Mouse (Mus musculus): Measurements from ENCODE around the gene Ascl2.

Gene Ascl2

GRCm38 (mm10) chr7:143004727-143005343 lies 35.8 kb upstream of the Ascl2 start, which contains the start of gene Tspan32:
Gene Tspan32 (plus strand): TSS chr7:143005046.
- DNase-seq (ENCODE audit: extremely low read depth, insufficient read length, low spot score), result no peak

GRCm38 (mm10) chr7:143002679-143003078 lies 33.6 kb upstream of the Ascl2 start:
- DNase-seq (ENCODE audit: extremely low read depth, insufficient read length, low spot score), result no peak

- DNase-seq (ENCODE audit: extremely low read depth, insufficient read length, low spot score), result no peak
Observed at GRCm38 (mm10) chr7:142997403-142998150, 28.5 kb upstream of the Ascl2 start.

- DNase-seq (ENCODE audit: extremely low read depth, insufficient read length, low spot score), result no peak
Observed at GRCm38 (mm10) chr7:142996998-142997397, 27.9 kb upstream of the Ascl2 start.

DNA sequence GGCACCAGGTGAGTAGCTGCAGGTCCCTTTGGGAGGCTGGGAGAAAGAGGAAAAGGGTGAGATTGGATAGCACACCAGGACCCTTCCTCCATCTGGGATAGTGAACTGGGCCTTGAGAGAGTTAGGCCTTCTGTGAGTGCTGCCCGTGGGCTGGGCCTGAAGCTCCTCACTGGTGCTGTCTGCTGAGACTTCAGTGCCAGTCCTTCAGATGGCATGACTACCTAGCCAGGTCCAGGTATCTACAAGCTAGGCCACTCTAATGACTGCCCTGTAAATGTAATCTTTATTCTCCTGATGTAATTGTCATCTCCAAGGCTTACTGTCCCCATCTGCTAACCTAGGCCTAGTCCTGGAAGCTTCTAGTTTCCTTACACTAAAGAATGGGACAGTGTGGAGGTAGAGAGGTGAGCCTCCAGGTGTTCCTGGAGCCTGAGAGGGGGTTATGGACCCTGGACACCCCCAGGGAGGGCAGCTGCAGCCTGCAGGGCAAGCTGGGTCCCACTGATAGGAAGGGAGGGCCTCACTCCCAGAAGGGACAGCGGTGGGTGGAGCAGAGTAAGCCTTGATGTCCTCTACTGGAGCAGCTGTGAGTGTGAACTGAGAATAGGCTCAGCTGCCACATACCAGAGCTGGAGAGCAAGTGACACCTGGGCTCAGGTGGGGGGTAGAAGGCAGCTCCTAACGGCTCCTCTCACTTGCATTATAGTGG lies 26.7 kb upstream of the Ascl2 start:
- DNase-seq (ENCODE audit: extremely low read depth, insufficient read length, low spot score), result no peak

DNA sequence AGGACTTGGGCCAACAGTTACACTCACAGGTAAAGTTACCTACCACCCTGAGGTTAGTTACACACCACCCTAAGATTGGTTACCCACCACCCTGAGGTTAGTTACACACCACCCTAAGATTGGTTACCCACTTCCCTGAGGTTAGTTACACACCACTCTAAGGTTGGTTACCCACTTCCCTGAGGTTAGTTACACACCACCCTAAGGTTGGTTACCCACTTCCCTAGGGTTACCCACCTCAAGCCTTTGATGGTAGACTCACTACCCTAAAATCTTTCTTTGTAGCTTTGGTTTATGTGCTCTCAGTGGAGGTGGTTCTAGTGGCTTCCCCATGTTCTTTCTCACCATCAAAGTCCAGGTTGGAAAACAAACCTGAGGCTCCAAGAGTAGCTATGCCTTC lies 25.9 kb upstream of the Ascl2 start:
- DNase-seq (ENCODE audit: extremely low read depth, insufficient read length, low spot score), result no peak

DNA sequence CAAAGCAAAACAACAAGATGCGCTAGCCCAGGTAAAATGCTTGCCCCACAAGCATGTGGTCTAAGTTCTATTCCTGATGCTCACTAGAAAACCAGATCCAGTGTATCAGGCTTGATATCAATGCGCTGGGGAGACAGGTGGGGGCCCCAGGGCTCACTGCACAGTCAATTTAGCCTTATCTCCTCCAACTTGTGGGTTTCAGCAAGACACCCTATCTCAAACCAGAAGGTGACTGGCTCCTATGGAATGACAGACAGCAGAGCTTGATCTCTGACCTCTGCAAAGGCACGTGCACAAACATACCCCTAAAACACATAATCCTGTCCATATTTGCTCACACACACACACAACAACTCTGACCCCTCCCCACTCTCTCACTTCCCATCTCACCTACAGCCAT lies 18.7 kb upstream of the Ascl2 start:
- DNase-seq (ENCODE audit: extremely low read depth, insufficient read length, low spot score), result no peak

DNA sequence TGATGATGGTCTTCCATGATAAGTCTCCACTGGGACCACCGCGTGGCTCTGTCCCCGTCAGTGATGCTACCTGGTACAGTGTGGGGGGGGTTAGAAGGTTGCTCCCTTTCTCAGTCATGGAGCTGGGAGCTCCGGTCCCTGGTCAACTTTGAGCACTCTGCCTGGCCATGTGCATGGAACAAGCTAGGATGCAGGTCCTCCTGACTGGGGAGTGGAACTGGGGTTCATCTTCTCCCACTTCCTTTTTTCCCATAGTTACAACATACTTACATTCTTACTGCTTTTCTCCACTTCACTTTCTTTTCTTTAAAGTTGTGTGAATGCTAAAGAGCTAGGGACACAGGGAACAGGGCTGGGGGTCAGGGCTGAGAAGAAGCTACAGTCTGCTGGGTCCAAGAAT lies 16.1 kb upstream of the Ascl2 start:
- DNase-seq (ENCODE audit: extremely low read depth, insufficient read length, low spot score), result no peak

GRCm38 (mm10) chr7:142981908-142982307 lies 12.8 kb upstream of the Ascl2 start:
- DNase-seq (ENCODE audit: extremely low read depth, insufficient read length, low spot score), result no peak

GRCm38 (mm10) chr7:142967884-142968808 lies 918 bp downstream of the Ascl2 start:
- DNase-seq (ENCODE audit: extremely low read depth, insufficient read length, low spot score), result no peak

GRCm38 (mm10) chr7:142967414-142967883 lies 1.6 kb downstream of the Ascl2 start:
- DNase-seq (ENCODE audit: extremely low read depth, insufficient read length, low spot score), result no peak

DNA sequence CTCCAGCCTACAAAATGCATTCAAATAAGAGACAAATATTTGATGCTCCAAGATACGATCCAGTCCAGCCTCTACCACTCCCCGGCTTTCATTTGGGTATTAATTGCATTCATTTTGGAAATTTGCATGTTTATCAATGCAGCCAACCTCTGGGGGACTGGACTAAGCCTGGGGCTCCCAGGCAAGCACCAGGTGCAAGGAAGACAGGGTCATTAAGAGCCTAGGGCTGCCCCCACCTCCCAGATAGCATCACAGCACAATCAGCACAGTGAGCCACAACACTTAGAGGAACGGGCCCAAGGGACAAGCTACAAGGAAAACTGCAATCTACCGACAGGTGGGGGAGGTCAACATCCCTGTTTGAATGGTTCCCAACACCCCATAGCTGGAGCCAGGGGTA lies 9.3 kb downstream of the Ascl2 start:
- no peak for DNase-seq (ENCODE audit: extremely low read depth, insufficient read length, low spot score)

- DNase-seq (ENCODE audit: extremely low read depth, insufficient read length, low spot score), result no peak
Observed at GRCm38 (mm10) chr7:142958817-142959216, 10.2 kb downstream of the Ascl2 start.

DNA sequence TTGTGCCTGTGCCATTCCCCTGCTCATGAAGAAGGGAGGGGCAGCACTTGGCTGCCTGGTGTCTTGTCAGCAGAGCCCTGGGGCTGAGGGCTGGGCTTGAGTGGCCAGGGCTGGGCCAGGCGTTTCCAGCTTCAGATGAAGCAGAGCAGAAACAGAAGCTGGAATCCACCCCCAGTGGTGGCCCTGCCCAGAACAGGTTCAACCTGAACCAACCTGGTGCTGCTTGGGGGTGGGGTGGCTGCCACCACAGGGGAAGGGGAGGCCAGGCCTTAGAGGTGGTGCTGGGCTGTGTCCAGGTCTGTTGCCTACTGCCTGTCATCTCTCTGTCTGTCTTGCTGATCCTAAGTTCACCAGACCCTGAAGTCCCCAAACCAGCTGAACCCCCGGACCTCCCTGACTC lies 13.0 kb downstream of the Ascl2 start:
- no peak for DNase-seq (ENCODE audit: extremely low read depth, insufficient read length, low spot score)

DNA sequence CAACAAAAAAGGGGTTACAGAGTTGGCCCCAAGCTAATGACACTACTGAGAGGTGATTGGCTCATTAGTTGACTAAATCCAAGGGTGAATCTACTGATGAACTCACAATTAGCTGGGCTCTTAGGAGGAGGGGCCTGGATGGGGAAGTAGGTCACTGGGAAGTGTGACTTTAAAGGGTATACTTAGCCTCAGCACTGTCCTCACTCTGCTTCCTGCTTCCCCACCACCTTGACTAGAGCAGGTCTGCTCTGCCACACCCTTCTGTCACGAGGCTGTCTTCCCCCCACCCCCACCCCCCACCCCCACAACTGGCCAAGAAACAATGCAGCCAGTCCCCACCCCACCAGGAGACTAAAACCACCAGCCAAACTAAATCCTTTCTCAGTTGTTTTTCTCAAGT lies 19.5 kb downstream of the Ascl2 start:
- no peak for DNase-seq (ENCODE audit: extremely low read depth, insufficient read length, low spot score)

DNA sequence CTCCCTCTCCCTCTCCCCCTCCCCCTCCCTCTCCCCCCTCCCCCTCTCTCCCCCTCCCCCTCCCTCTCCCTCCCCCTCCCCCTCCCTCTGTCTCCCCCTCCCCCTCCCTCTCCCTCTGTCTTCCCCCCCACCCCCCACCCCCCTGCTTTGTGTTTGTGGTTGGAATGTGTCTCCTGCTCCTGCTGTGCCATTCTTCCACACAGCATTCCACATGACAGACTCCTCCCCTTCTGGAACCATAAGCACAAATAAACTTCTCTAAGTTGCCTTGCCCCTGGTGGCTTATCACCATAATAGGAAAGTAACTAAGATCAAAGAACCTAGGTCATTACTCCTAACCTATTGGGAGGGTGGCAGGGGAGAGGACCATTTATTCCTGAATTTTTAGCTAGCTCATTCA lies 31.4 kb downstream of the Ascl2 start:
- no peak for DNase-seq (ENCODE audit: extremely low read depth, insufficient read length, low spot score)

GRCm38 (mm10) chr7:142935708-142936107 lies 33.4 kb downstream of the Ascl2 start:
- DNase-seq (ENCODE audit: extremely low read depth, insufficient read length, low spot score), result no peak

DNA sequence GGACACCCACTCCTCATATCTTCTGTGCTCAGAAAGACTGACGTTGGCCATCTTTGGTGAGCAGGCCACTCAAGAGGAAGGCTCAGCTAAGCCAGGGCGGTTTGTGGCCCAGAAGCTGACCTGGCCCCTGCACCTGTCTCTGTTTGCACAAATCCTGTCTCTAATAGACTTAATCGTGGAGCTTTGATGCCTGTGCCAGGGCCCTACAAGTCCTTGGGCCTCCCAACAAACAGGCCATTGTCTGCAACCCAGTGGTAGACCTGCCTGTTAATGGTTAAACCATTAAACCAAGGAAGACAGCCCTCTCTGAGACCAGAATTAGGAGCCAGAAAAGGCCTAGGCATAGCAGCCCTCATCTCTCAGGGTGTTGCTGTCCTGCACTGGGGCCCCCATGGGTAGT lies 36.6 kb downstream of the Ascl2 start:
- DNase-seq (ENCODE audit: extremely low read depth, insufficient read length, low spot score), result no peak

GRCm38 (mm10) chr7:142931028-142931427 lies 38.0 kb downstream of the Ascl2 start, which contains the start of gene Th:
Gene Th (minus strand): TSS chr7:142931128.
- no peak for DNase-seq (ENCODE audit: extremely low read depth, insufficient read length, low spot score)

DNA sequence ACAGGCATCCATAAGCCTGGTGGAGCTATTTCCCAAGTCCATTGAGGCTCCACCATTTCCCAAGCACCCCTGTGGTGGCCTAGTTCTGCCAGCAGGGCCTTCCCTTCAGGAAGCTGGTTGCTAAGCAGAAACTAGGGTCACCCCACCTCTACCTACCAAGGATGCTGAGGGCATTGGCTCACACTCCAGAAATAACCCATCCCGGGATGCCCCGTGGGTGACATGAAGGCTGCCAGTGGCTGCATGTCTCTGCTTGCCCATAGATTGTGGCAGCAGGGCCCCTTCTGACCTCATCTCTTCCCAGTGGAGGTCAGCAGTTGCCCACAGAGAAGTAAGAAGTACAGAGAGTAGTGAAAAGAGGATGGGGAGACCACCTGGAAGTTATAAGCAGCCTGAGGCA lies 39.5 kb downstream of the Ascl2 start:
- DNase-seq (ENCODE audit: extremely low read depth, insufficient read length, low spot score), result no peak

- no peak for DNase-seq (ENCODE audit: extremely low read depth, insufficient read length, low spot score)
Observed at GRCm38 (mm10) chr7:142927293-142927692, 41.8 kb downstream of the Ascl2 start.

Measured in 3134 (cell line).